Mouse (Mus musculus) granulocyte monocyte progenitor cell, adult 5-6 weeks (primary cell): ENCODE results near the gene Cdt1. TPM values are rescaled to one million over a fixed set of nuclear protein-coding genes. Genes with fewer than 3 reads are reported as not detected.

Experiments
- ATAC-seq: replicated peaks from 2 replicates; pipeline ENCODE4 v1.8.0; 2016; ENCODE audit warnings: mild to moderate bottlenecking, moderate TSS enrichment, inconsistent platforms; ENCODE audit not compliant: poor library complexity, severe bottlenecking
- total RNA-seq, 2 experiments: library from RNA; stranded (forward) in 1 of 2; stranded (reverse) in 1 of 2; fragments of 200-712, 200-1000 nt in 1 of 2; fragments of >200 nt in 1 of 2; fragmentation: Nextera tagmentation in 1 of 2; gene quantifications; 2 replicates each; pipeline ENCODE4 v1.2.3; 2014 to 2017

Cdt1 gene
- total RNA-seq, 2 experiments from 2014 or later = 38.8 to 76.0 TPM

GRCm38 (mm10) chr8:122610209-122610608, 42.4 kb downstream of the Cdt1 start:
- no peak for ATAC-seq

GRCm38 (mm10) chr8:122610612-122611277, 42.9 kb downstream of the Cdt1 start:
- peak; percentile 47 for ATAC-seq

GRCm38 (mm10) chr8:122611295-122612133, 43.7 kb downstream of the Cdt1 start, which contains the start of the genes Galns and Trappc2l:
Gene Galns, minus strand, starts transcription at chr8:122611463.
Gene Trappc2l, plus strand, starts transcription at chr8:122611640.
- ATAC-seq = peak; percentile 96

- no peak for ATAC-seq
These were observed 48.5 kb downstream of the Cdt1 start for GRCm38 (mm10) chr8:122616181-122616905.

DNA sequence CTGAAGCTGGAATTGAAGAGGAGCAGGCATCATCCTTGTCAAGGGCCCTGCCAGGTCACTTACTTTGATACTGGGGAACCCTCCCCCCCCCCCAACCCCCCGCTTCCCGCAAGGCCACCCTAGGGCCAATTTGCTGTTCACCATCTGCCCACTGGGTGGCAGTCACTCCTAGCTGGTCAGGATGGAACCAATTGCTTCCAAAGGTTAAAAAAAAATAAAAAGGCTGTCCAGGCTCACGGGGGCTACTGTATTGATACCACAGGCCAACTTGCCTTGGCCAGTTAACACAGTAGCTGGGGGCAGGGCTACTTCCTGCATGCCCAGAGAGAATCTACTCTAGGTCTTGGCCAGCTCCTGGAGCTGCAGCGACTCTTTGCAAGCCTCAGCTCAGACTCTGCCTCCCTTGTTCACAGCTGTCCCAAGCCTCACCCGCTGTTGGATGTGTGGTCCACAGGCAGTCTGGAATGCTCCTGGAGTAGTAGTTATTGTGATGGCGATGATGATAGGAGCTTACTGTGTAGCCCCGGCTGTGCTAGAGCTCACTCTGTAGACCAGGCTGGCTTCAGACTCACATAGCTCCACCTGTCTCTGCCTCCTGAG, 50.2 kb downstream of the Cdt1 start:
- peak; percentile 71 for ATAC-seq

DNA sequence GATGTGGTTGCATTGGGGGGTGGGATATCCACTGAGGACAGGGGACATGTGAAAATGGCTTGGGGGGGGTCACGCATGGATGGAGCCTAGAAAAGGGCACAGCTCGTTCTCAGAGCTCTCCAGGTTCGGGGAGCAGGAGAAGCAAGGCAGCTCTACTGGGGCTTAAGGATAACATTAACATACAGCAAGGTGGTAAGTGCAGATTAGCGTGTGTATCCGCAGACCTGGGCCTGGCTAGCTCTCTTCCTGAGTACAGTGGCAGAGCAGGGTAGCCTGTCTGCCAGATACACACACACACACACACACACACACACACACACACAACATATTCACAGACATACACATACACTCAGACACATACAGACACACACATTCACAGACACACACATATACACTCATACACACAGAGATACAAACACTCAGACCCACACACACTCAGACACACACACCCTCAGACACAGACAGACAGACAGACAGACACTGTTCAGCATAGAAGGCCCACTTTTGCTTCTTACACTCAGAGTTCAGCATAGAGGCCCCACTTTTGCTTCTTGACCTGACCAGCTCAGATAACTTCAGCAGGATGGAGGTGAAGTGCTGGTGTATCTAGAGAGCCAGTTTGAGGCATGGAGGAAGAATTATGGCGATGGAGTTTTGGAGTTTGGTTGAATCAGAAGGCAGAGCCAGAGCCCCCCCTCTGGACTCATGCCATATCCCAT, 51.0 kb downstream of the Cdt1 start:
- no peak for ATAC-seq

DNA sequence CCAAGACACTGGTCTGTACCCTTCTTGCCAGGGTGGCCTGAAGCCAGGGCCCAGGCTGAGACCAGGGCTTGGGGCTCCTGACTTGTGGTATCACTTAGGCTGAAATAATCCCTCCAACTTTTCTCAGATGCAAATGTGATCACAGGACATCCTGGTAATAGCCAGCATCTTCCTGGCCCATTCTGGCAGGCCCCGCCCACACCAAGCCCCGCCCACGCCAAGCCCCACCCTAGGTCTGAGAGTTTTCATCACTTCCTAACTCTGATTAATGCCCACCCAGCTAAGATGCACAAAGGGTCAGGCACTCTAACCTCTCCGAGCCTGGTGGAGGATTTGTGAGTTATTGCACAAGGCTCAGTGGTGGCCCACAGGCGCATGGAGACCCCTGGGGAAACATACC, 52.6 kb downstream of the Cdt1 start:
- no peak for ATAC-seq

DNA sequence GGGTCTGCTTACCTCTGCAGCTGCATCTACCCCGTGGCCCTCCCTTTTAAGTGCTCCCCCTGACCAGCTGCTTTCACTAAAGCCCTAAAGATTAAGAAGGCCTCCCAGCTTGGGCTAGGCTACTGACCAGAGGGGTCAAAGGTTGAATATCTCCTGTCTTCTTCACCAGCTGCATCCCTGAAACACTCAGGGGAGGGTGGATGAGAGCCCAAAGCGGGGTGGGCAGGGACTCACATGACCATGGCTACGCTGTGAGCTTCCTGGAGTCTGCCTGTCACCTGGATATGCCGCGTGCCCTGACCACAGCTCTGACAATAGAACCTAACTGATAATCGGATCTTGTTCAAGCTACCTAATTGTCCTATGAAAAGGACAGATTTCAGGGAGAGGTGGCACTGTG, 54.9 kb downstream of the Cdt1 start, which contains the start of gene Pabpn1l:
TSS of gene Pabpn1l (minus strand) at position 13 of the 400 bp plus-strand sequence.
- ATAC-seq = no peak

Other genes with a start within 250 kb of the Cdt1 start
- gene Trhr2, start 207.3 kb upstream of the Cdt1 start, total RNA-seq (2014; fragmentation: Nextera tagmentation) = not detected in 2 replicates
- not detected in 2 replicates for gene Trhr2, start 207.3 kb upstream of the Cdt1 start, total RNA-seq (2017)
- 42.9 and 43.9 TPM in 2 replicates for gene Zc3h18, start 191.4 kb upstream of the Cdt1 start, total RNA-seq (2014; fragmentation: Nextera tagmentation)
- 66.9 and 67.0 TPM in 2 replicates for gene Zc3h18, start 191.4 kb upstream of the Cdt1 start, total RNA-seq (2017)
- gene Il17c, start 146.0 kb upstream of the Cdt1 start, total RNA-seq (2014; fragmentation: Nextera tagmentation) = not detected in 2 replicates
- not detected in 2 replicates for gene Il17c, start 146.0 kb upstream of the Cdt1 start, total RNA-seq (2017)
- 188 and 257 TPM in 2 replicates for gene Cyba, start 135.1 kb upstream of the Cdt1 start, total RNA-seq (2014; fragmentation: Nextera tagmentation)
- gene Cyba, start 135.1 kb upstream of the Cdt1 start, total RNA-seq (2017) = 94.4 and 126 TPM in 2 replicates
- 8.8 and 10.0 TPM in 2 replicates for gene Mvd, start 124.6 kb upstream of the Cdt1 start, total RNA-seq (2014; fragmentation: Nextera tagmentation)
- 4.0 and 4.3 TPM in 2 replicates for gene Mvd, start 124.6 kb upstream of the Cdt1 start, total RNA-seq (2017)
- not detected in 2 replicates for gene Snai3, start 107.3 kb upstream of the Cdt1 start, total RNA-seq (2014; fragmentation: Nextera tagmentation)
- not detected in 2 replicates for gene Snai3, start 107.3 kb upstream of the Cdt1 start, total RNA-seq (2017)
- gene Rnf166, start 92.0 kb upstream of the Cdt1 start, total RNA-seq (2014; fragmentation: Nextera tagmentation) = 40.5 and 41.2 TPM in 2 replicates
- gene Rnf166, start 92.0 kb upstream of the Cdt1 start, total RNA-seq (2017) = 29.8 and 43.2 TPM in 2 replicates
- gene Ctu2, start 91.9 kb upstream of the Cdt1 start, total RNA-seq (2014; fragmentation: Nextera tagmentation) = 11.9 and 33.1 TPM in 2 replicates
- gene Ctu2, start 91.9 kb upstream of the Cdt1 start, total RNA-seq (2017) = 9.3 and 14.0 TPM in 2 replicates
- gene Piezo1, start 16.7 kb upstream of the Cdt1 start, total RNA-seq (2014; fragmentation: Nextera tagmentation) = 19.4 and 67.1 TPM in 2 replicates
- 15.8 and 22.4 TPM in 2 replicates for gene Piezo1, start 16.7 kb upstream of the Cdt1 start, total RNA-seq (2017)
- gene Aprt, start 8.9 kb downstream of the Cdt1 start, total RNA-seq (2014; fragmentation: Nextera tagmentation) = 276 and 290 TPM in 2 replicates
- 139 and 228 TPM in 2 replicates for gene Aprt, start 8.9 kb downstream of the Cdt1 start, total RNA-seq (2017)
- 39.0 and 46.3 TPM in 2 replicates for gene Galns, start 43.4 kb downstream of the Cdt1 start, total RNA-seq (2014; fragmentation: Nextera tagmentation)
- 36.1 and 46.6 TPM in 2 replicates for gene Galns, start 43.4 kb downstream of the Cdt1 start, total RNA-seq (2017)
- 41.0 and 55.7 TPM in 2 replicates for gene Trappc2l, start 43.6 kb downstream of the Cdt1 start, total RNA-seq (2014; fragmentation: Nextera tagmentation)
- gene Trappc2l, start 43.6 kb downstream of the Cdt1 start, total RNA-seq (2017) = 16.1 and 21.7 TPM in 2 replicates
- gene Pabpn1l, start 54.7 kb downstream of the Cdt1 start, total RNA-seq (2014; fragmentation: Nextera tagmentation) = not detected in 2 replicates
- not detected in 2 replicates for gene Pabpn1l, start 54.7 kb downstream of the Cdt1 start, total RNA-seq (2017)
- 35.4 and 37.7 TPM in 2 replicates for gene Cbfa2t3, start 131.1 kb downstream of the Cdt1 start, total RNA-seq (2014; fragmentation: Nextera tagmentation)
- gene Cbfa2t3, start 131.1 kb downstream of the Cdt1 start, total RNA-seq (2017) = 8.3 and 16.0 TPM in 2 replicates
- gene Acsf3, start 207.5 kb downstream of the Cdt1 start, total RNA-seq (2014; fragmentation: Nextera tagmentation) = 5.0 and 20.5 TPM in 2 replicates
- gene Acsf3, start 207.5 kb downstream of the Cdt1 start, total RNA-seq (2017) = 8.1 and 12.0 TPM in 2 replicates